Mouse (Mus musculus): Measurements from ENCODE around the gene Bmp15. TPM values are rescaled to one million over a fixed set of nuclear protein-coding genes. Genes with fewer than 3 reads are reported as not detected.

Gene Bmp15
- total and polyA plus RNA-seq, 3 experiments = not detected

DNA sequence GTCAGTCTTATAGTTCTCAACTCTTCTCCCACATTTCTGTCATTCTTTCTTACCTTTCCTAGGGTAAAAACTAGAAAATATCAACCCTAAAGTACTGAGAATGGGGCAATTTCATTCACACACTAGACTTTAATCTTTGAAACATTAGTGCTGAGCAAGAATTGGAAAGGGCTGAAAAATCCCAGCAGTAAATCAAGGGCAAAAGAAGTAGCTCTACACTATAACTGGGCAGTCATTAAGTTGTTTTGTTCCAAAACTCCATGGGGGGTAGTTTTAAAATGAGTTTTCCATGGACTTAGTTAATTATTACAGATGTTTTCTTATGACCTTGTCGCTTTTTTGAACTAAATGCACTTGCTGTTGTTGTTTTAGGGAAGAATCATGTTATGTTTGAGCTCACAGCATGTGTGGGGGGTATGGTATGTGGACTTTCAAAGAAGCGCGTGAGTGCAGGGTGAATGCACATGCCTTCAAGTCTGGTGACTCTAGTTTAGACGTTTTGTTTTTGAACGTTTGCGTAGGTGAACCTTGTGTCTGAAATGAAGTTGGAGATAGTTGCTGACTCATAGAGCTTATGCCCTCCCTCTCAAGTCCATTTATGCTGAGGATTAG, 37.1 kb upstream of the Bmp15 start:
- Histone ChIP-seq H3K27me3 (replicated peaks) (no peaks in the 10 kb centered on the region), H3K4me2 (ENCODE audit: insufficient read depth, low read depth, poor library complexity, severe bottlenecking) (no peak overlapping the region), H3K9ac (ENCODE audit: insufficient read depth, low read depth) (no peak overlapping the region), H3K9me3 (replicated peaks; ENCODE audit: low read length) (no peaks in the 10 kb centered on the region), H3K36me3 (replicated peaks in 1 of 2; ENCODE audit: control insufficient read depth in 1 of 2, insufficient read depth in 1 of 2, low read length in 1 of 2) (no peaks in the 10 kb centered on the region), H3K4me1 (ENCODE audit: control insufficient read depth in 1 of 2, insufficient read depth in 2 of 2) (no peaks in the 10 kb centered on the region), H3K79me2 (replicated peaks; ENCODE audit: control insufficient read depth, extremely low read depth, insufficient read depth, poor library complexity, severe bottlenecking) (no peaks in the 10 kb centered on the region), H3K27ac (ENCODE audit: insufficient read depth, low read depth) (no peak overlapping the region), H3K4me3 (replicated peaks in 1 of 3; ENCODE audit: low read depth in 2 of 3, low read length in 2 of 3, poor library complexity in 1 of 3) (no peak overlapping the region)
- in situ Hi-C loops (cut with MboI; ENCODE audit: low pct_ligation_motif_present, low pct_unique_long_range_greater_than_20kb, low sequenced_read_pairs) (no loop called here), dilution Hi-C loops (cut with MboI; ENCODE audit: extremely low pct_ligation_motif_present, extremely low pct_unique_long_range_greater_than_20kb, low sequenced_read_pairs) (no loop called here)
- DNase-seq (ENCODE audit: extremely low read depth) = no peak
- no peak for TF ChIP-seq MYC (IDR thresholded peaks at IDR 0.05; ENCODE audit: low read depth, low read length)
- TF ChIP-seq USF1 (IDR thresholded peaks at IDR 0.05; ENCODE audit: low read depth, low read length) = no peak
- TF ChIP-seq E2F4 (IDR thresholded peaks at IDR 0.05; ENCODE audit: insufficient replicate concordance, low read depth, low read length) = no peak
- TF ChIP-seq CHD2 (IDR thresholded peaks at IDR 0.05; ENCODE audit: low read length) = no peak

DNA sequence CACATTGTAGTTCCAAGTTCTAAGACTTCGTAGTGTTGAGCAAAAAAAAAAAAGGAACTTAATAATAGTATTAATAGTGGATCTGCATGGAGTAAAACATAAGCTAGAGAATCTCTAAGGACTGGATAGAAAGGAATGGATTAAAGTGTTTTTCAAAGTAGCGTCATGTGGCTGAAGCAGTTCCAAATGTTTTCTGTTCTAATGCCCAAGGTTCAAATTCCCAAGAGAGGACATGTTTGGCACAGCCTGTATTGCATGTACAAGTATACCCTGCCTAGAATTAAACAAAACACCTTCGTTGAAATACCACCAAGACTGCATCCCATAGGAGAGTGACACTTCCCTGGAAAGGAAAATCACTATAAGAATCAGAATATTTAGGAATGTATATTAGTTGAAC, 36.4 kb upstream of the Bmp15 start:
- TF ChIP-seq RAD21 (IDR thresholded peaks at IDR 0.05; ENCODE audit: low read depth, low read length) = no peak
- TF ChIP-seq MAX (IDR thresholded peaks at IDR 0.05; ENCODE audit: low read length) = no peak
- no peak for TF ChIP-seq MXI1 (IDR thresholded peaks at IDR 0.05; ENCODE audit: low read depth, low read length)
- no peak for TF ChIP-seq ETS1 (conservative IDR thresholded peaks at IDR 0.05; ENCODE audit: low read depth, low read length)
- TF ChIP-seq ZMIZ1 (IDR thresholded peaks at IDR 0.05; ENCODE audit: low read depth, low read length) = no peak
- TF ChIP-seq TBP (conservative IDR thresholded peaks at IDR 0.05; ENCODE audit: low read depth, low read length) = no peak
- no peak for TF ChIP-seq E2F4 (IDR thresholded peaks at IDR 0.05; ENCODE audit: insufficient replicate concordance, low read depth, low read length)
- no peak for TF ChIP-seq GABPA (IDR thresholded peaks at IDR 0.05; ENCODE audit: insufficient replicate concordance, low read depth, low read length)
- no peak for TF ChIP-seq ELF1 (IDR thresholded peaks at IDR 0.05; ENCODE audit: low read depth, low read length)
- no peak for TF ChIP-seq TCF12 (IDR thresholded peaks at IDR 0.05; ENCODE audit: low read depth, low read length)
- TF ChIP-seq MYC (IDR thresholded peaks at IDR 0.05; ENCODE audit: low read depth, low read length) = no peak
- no peak for TF ChIP-seq JUN (IDR thresholded peaks at IDR 0.05; ENCODE audit: insufficient read depth, low read depth, low read length)
- TF ChIP-seq MAFK (IDR thresholded peaks at IDR 0.05; ENCODE audit: insufficient replicate concordance, low read length) = no peak
- no peak overlapping the region for H3K27ac ChIP-seq (ENCODE audit: insufficient read depth, low read depth)
- no peak overlapping the region for H3K4me3 ChIP-seq (replicated peaks in 1 of 3; ENCODE audit: low read depth in 2 of 3, low read length in 2 of 3, poor library complexity in 1 of 3)
- no peaks in the 10 kb centered on the region for H3K9me3 ChIP-seq (replicated peaks; ENCODE audit: low read length)
- no peak for DNase-seq (ENCODE audit: extremely low read depth)
- no peaks in the 10 kb centered on the region for H3K4me1 ChIP-seq (ENCODE audit: control insufficient read depth in 1 of 2, insufficient read depth in 2 of 2)
- no peak overlapping the region for H3K9ac ChIP-seq (ENCODE audit: insufficient read depth, low read depth)
- no peaks in the 10 kb centered on the region for H3K27me3 ChIP-seq (replicated peaks)
- no peaks in the 10 kb centered on the region for H3K79me2 ChIP-seq (replicated peaks; ENCODE audit: control insufficient read depth, extremely low read depth, insufficient read depth, poor library complexity, severe bottlenecking)
- in situ Hi-C loops (cut with MboI; ENCODE audit: low pct_ligation_motif_present, low pct_unique_long_range_greater_than_20kb, low sequenced_read_pairs) = no loop called here
- dilution Hi-C loops (cut with MboI; ENCODE audit: extremely low pct_ligation_motif_present, extremely low pct_unique_long_range_greater_than_20kb, low sequenced_read_pairs) = no loop called here
- no peaks in the 10 kb centered on the region for H3K36me3 ChIP-seq (replicated peaks in 1 of 2; ENCODE audit: control insufficient read depth in 1 of 2, insufficient read depth in 1 of 2, low read length in 1 of 2)
- no peak overlapping the region for H3K4me2 ChIP-seq (ENCODE audit: insufficient read depth, low read depth, poor library complexity, severe bottlenecking)
